Mouse (Mus musculus) G1E-ER4 (cell line): Measurements from ENCODE around the gene Ftl1. TPM values are rescaled to one million over a fixed set of nuclear protein-coding genes. Genes with fewer than 3 reads are reported as not detected.
"Not testable (repeated sequence)": the region's sequence is repeated elsewhere in the genome, so short reads cannot be mapped to it uniquely, and the experiment has no call there.

ENCODE experiments used
- GATA1 ChIP-seq: IDR thresholded peaks from one replicate; pipeline ENCODE4 v1.8.0; 2012; ENCODE audit warnings: low read length, inconsistent platforms
- polyA plus RNA-seq: library from polyadenylated mRNA; stranded (reverse); fragments of >175 nt; gene quantifications from 2 replicates; pipeline ENCODE4 v1.2.3, GENCODE M21; 2012

The Ftl1 gene
- 11,844 and 12,759 TPM in 2 replicates for polyA plus RNA-seq

GRCm38 (mm10) chr7:45459564-45460140 lies at the start of gene Ftl1:
Gene Ftl1 (minus strand): TSS chr7:45459884.
- TF ChIP-seq GATA1: not testable (repeated sequence)

DNA sequence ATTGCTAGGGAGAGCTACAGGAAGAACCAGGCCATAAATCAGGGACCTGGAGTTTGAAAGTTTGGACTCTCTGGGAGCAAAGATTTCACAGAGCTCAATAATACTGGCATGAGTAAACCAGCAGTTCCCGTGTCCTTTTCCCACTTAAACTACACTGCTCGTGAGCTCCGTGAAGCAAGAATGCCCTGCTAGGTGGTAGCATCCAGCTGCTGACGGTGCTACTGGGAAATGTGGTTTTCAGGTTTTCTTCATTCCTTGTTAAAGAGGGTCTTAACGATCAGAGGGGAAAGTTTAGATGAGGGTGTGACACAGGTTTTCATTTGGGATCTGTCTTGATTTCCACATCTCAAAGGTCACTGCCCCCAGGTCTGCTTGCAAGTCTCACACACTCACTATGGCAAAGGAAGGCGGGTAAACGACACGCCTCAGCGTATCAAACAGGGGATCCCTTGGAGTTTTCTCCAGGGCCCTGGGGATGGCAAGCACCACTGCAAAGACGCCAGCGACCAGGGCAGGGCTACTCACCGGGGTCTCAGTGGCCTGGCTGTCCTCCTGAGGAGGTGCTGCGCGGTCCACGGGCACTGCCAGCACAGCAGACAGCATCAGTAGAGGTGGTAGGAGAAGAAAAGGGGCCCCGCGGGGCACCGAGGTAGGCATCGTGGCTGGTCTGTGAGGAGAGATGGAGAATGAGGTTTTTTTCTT lies 49.6 kb upstream of the Ftl1 start:
- TF ChIP-seq GATA1: no peak

GRCm38 (mm10) chr7:45508561-45508960 lies 48.9 kb upstream of the Ftl1 start:
- peak; percentile 88 for TF ChIP-seq GATA1

DNA sequence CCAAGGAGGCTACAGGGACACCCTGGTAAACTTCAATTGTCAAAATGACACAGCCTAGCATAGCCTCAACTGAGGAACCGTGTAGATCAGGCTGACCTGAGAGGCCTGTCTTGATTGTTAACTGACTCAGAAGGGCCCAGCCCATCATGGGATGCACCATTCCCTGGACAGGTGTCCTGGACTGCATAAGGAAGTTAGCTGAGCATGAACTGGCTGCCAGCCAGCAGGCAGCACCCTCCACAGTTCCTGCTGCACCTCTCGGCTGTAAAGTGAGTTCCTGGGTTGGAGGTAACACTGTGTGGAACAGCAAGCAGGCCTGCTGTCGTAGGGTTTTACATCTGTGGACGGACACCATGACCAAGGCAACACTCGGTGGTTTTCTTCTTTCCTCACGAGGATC lies 47.9 kb upstream of the Ftl1 start:
- TF ChIP-seq GATA1: no peak

GRCm38 (mm10) chr7:45498427-45498826 lies 38.7 kb upstream of the Ftl1 start:
- no peak for TF ChIP-seq GATA1

DNA sequence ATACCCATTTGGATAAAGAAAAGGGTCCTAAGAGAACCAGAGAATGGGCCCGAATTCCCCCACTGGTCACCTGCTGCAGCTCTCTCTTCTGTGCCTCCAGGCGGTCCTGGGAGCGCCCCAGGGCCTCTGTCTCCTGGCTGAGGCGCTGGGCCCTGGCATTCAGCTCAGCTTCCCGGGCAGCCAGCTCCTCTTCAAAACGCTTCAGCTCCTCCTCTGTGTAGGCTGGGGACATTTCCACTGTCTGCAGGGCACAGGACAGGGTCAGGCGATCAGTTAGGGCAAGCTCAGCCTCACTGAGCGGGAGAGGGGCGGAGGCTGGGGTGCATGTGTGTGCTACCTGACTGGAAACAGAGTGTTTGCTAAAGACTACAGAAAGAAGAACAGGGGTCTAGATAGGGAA lies 34.9 kb upstream of the Ftl1 start:
- TF ChIP-seq GATA1: no peak

GRCm38 (mm10) chr7:45492951-45493350 lies 33.3 kb upstream of the Ftl1 start:
- TF ChIP-seq GATA1: no peak

- no peak for TF ChIP-seq GATA1
Measured at GRCm38 (mm10) chr7:45492225-45492844, 32.7 kb upstream of the Ftl1 start.

DNA sequence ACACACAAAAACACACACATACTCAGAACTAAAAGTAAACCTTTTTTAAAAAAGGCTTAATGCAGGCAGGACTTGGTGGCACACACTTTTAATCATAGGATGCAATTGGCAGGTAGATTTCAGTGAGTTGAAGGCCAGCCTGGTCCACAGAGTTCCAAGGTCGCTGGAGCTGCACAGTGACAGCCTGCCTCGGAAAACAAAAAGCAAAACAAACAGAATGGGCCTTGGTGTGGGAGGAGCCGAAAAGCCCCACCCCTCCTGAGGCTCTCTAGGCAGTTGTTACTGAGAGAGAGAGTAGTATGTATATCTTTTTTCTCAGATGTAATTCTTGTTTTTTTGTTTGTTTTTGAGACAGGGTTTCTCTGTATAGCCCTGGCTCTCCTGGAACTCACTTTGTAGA lies 31.6 kb upstream of the Ftl1 start:
- no peak for TF ChIP-seq GATA1

DNA sequence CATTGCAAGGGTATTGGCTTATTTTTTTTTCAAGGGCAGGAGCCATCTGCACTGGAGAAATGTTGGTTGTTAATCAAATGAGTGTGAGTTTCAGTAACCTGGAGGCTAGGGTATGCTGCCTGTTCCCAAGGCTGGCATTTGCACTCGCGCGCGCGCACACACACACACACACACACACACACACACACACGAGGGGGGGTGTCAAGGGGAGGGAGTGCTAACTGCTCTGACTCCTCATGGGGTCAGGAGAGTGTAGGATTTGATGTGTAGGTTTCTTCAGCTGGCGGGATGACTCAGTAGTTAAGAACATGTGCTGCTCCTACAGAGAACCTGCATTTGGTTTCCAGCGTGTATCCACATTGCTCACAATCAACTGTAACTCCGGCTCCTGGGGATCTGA lies 31.1 kb upstream of the Ftl1 start:
- TF ChIP-seq GATA1: no peak

GRCm38 (mm10) chr7:45489578-45489977 lies 29.9 kb upstream of the Ftl1 start:
- TF ChIP-seq GATA1: no peak

- no peak for TF ChIP-seq GATA1
Measured at GRCm38 (mm10) chr7:45488293-45489204, 28.9 kb upstream of the Ftl1 start, which contains the start of gene Dhdh. Gene Dhdh (minus strand): TSS chr7:45488805.

DNA sequence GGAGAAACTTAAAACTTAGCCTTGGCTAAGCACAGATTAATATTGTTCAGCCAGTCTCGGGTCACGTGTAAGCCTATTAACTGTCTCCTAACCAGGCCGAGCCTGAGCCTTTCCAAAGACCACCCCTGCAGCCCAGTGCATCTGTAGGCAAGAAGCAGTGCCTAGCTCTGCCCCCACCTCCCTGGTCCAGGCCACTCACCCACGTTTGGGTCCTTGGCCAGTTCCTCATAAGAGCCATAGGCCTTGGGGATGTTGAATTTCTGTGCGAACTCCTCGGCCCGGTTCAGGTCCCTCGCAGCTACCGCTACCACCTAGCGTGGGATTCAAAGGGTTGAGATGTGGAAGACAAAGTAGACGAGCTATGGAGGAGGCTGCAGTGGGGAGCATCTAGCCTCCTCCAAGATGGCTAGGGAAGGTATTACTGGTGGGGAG lies 28.2 kb upstream of the Ftl1 start:
- TF ChIP-seq GATA1: no peak

DNA sequence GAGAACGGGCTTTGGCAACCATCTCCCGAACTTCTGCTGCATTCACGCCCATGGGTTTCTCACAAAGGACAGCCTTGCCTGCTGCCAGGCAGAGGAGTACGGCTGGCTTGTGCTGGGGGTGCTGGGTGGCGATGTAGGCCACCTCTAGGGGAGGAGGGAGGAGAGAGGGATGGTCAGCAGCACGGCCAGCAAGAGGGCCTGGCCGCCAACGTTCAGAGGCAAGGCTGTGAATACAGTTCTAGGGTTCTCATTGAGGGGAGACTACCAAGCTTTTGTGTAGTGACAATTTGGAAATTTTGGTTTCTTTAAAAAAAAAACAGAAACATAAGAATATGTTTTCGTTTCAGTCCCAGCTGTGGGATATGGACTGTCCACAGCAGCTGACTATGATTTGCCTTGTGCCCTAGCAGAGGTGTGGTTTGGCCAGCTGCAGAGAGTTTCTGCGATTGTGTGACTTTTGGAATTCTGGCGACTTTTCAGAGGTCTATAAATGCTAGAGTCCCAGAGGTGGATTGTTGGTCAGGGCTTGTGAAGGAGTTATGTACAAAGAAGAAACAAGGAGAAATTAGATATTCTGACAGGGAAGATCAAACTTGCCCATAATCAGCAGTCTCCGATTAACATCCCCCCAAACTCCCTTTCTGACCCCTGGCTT lies 27.2 kb upstream of the Ftl1 start, which contains the start of gene Gm45808:
Gm45808 (minus strand) TSS at position 51 of the 655 bp plus-strand sequence.
- TF ChIP-seq GATA1: no peak

DNA sequence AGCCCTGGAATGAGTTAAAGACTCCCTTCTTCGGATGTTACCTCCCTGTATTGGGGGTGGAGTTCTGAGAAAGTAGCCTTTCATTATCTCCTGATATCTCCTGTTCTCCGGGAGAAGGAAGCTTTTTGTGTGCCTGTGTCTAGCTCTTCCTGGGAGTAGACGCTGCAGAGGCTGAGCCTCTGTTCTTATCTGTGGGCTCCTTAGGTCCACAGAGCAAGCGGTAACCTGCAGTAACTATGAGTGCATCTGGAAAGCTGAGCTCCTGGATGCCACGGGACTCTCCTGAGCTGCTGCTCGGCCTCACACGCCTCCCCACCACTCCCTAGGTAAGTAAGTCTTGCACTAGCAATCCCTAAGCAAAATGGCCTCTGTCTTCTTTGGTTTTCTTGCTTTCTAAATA lies 26.5 kb upstream of the Ftl1 start:
- TF ChIP-seq GATA1: peak; percentile 43

DNA sequence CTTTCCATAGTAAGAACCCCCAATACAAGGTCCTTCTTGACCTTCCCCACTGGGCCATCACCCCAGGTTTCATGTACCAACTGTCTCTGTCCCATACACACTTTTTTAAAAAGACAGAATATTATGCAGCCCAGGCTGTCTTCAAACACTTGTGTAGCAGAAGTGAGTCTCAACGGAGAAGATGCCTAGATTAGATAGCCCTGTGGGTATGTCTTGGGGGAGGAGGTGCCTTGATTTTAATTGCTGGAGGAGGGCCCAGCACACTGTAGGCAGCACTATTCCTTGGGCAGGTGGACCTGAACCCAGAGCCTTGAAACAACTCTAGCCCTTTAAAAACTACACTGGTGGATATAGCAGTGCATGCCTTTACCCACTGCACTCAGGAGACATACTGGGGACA lies 22.5 kb upstream of the Ftl1 start:
- TF ChIP-seq GATA1: no peak
